Mouse (Mus musculus) myocyte (in vitro differentiated cells): ENCODE data around the gene Gpx7. TPM values are rescaled to one million over a fixed set of nuclear protein-coding genes. Genes with fewer than 3 reads are reported as not detected.

Experiments
- H3K27me3 ChIP-seq: one replicate; pipeline ENCODE4 v1.6.1; 2011; ENCODE audit not compliant: control insufficient read depth, insufficient read depth, insufficient read length
- H3K36me3 ChIP-seq: one replicate; pipeline ENCODE4 v1.6.1; 2011; ENCODE audit not compliant: control insufficient read depth, insufficient read depth
- H3K4me2 ChIP-seq: one replicate; pipeline ENCODE4 v1.6.1; 2011; ENCODE audit warnings: low read depth, control low read depth
- H3K4me3 ChIP-seq: one replicate; pipeline ENCODE4 v1.5.1; 2011; ENCODE audit warnings: mild to moderate bottlenecking, control low read depth, moderate library complexity
- H3K79me2 ChIP-seq: one replicate; pipeline ENCODE4 v1.6.1; 2011; ENCODE audit not compliant: control insufficient read depth, insufficient read depth
- H3ac ChIP-seq: one replicate; pipeline ENCODE4 v1.6.1; 2011; ENCODE audit not compliant: control insufficient read depth, insufficient read length
- CEBPB ChIP-seq: IDR thresholded peaks from 2 replicates; pipeline ENCODE4 v1.6.1; 2011; ENCODE audit warnings: mild to moderate bottlenecking, moderate library complexity; ENCODE audit not compliant: poor library complexity, insufficient read depth, severe bottlenecking
- E2F4 ChIP-seq: IDR thresholded peaks from one replicate; pipeline ENCODE4 v1.6.1; 2011; ENCODE audit warnings: mild to moderate bottlenecking, control low read depth, moderate library complexity; ENCODE audit not compliant: insufficient read depth
- MAX ChIP-seq: IDR thresholded peaks from one replicate; pipeline ENCODE4 v1.6.1; 2011; ENCODE audit warnings: low read depth, mild to moderate bottlenecking, control low read depth
- MYOD1 ChIP-seq, 3 experiments: IDR thresholded peaks; one replicate each; pipeline ENCODE4 v1.6.1; 2011; ENCODE audit warnings: control low read depth in 2 of 3, low read depth in 2 of 3, mild to moderate bottlenecking in 2 of 3, moderate library complexity in 1 of 3; ENCODE audit not compliant: insufficient read length in 2 of 3, control insufficient read depth in 1 of 3
- MYOG ChIP-seq, 3 experiments: IDR thresholded peaks; one replicate each; pipeline ENCODE4 v1.6.1; 2011; ENCODE audit warnings: control low read depth in 2 of 3, low read depth in 2 of 3, mild to moderate bottlenecking in 2 of 3; ENCODE audit not compliant: insufficient read length in 2 of 3, control insufficient read depth in 1 of 3, insufficient read depth in 1 of 3
- POLR2A ChIP-seq: IDR thresholded peaks from one replicate; pipeline ENCODE4 v1.6.1; 2011; ENCODE audit warnings: low read depth, mild to moderate bottlenecking, control low read depth, moderate library complexity; ENCODE audit not compliant: insufficient read length
- POLR2AphosphoS2 ChIP-seq: IDR thresholded peaks from one replicate; pipeline ENCODE4 v1.6.1; 2011; ENCODE audit warnings: low read depth, control low read depth; ENCODE audit not compliant: insufficient read length
- REST ChIP-seq: IDR thresholded peaks from one replicate; pipeline ENCODE4 v1.6.1; 2011; ENCODE audit warnings: mild to moderate bottlenecking, control low read depth, moderate library complexity; ENCODE audit not compliant: insufficient read depth, insufficient read length
- SRF ChIP-seq: IDR thresholded peaks from one replicate; pipeline ENCODE4 v1.6.1; 2011; ENCODE audit warnings: low read depth; ENCODE audit not compliant: control insufficient read depth, insufficient read length
- TCF12 ChIP-seq: IDR thresholded peaks from one replicate; pipeline ENCODE4 v1.6.1; 2011; ENCODE audit warnings: mild to moderate bottlenecking, control low read depth; ENCODE audit not compliant: poor library complexity, insufficient read depth, severe bottlenecking
- TCF3 ChIP-seq: IDR thresholded peaks from one replicate; pipeline ENCODE4 v1.6.1; 2011; ENCODE audit warnings: low read depth, control low read depth; ENCODE audit not compliant: insufficient read length
- USF1 ChIP-seq: IDR thresholded peaks from one replicate; pipeline ENCODE4 v1.6.1; 2011; ENCODE audit warnings: low read depth, mild to moderate bottlenecking, control low read depth, moderate library complexity
- polyA plus RNA-seq: library from polyadenylated mRNA; unstranded; fragments of >200 nt; fragmentation: generic; extraction: Trizol; gene quantifications from one replicate; pipeline ENCODE4 v1.2.1, GENCODE M21; 2012; ENCODE audit warnings: missing spikeins

Gene Gpx7
- polyA plus RNA-seq, 1 experiment = 0.34 TPM

GRCm38 (mm10) chr4:108364111-108364476 is 42.7 kb downstream of the Gpx7 start:
- Histone ChIP-seq H3ac (no peak overlapping the region), H3K4me3 (no peak overlapping the region), H3K79me2 (no peaks in the 10 kb centered on the region), H3K4me2 (peak overlapping the region; percentile 56), H3K27me3 (no peaks in the 10 kb centered on the region), H3K36me3 (no peaks in the 10 kb centered on the region)
- no peak for TF ChIP-seq TCF3
- TF ChIP-seq MAX = no peak
- TF ChIP-seq CEBPB = no peak
- no peak for TF ChIP-seq POLR2A
- no peak for TF ChIP-seq MYOG (IDR thresholded peaks at IDR 0.05; ENCODE audit: control insufficient read depth in 1 of 3, insufficient read depth in 1 of 3, insufficient read length in 2 of 3, low read depth in 2 of 3)
- TF ChIP-seq USF1 = no peak
- TF ChIP-seq TCF12 = no peak
- TF ChIP-seq E2F4 = no peak
- no peak for TF ChIP-seq SRF
- no peak for TF ChIP-seq MYOD1 (IDR thresholded peaks at IDR 0.05; ENCODE audit: control insufficient read depth in 1 of 3, insufficient read length in 2 of 3, low read depth in 2 of 3)
- TF ChIP-seq REST = no peak
- no peak for TF ChIP-seq POLR2AphosphoS2

- no peak overlapping the region for H3K4me3 ChIP-seq
- no peaks in the 10 kb centered on the region for H3K79me2 ChIP-seq
- TF ChIP-seq MYOD1 (IDR thresholded peaks at IDR 0.05; ENCODE audit: control insufficient read depth in 1 of 3, insufficient read length in 2 of 3, low read depth in 2 of 3) = peak in 1 of 3 experiments; percentile 33
- TF ChIP-seq CEBPB = peak; percentile 54; the same call in 1 of the 2 replicates
- no peak for TF ChIP-seq REST
- H3K27me3 ChIP-seq = no peaks in the 10 kb centered on the region
- no peaks in the 10 kb centered on the region for H3K36me3 ChIP-seq
- peak overlapping the region; percentile 56 for H3K4me2 ChIP-seq
- no peak overlapping the region for H3ac ChIP-seq
Observed at GRCm38 (mm10) chr4:108363355-108364110, 43.2 kb downstream of the Gpx7 start.

- Histone ChIP-seq H3K4me3 (no peak overlapping the region), H3ac (no peak overlapping the region), H3K79me2 (no peaks in the 10 kb centered on the region), H3K4me2 (peak overlapping the region; percentile 56), H3K36me3 (no peaks in the 10 kb centered on the region), H3K27me3 (no peaks in the 10 kb centered on the region)
- no peak for TF ChIP-seq CEBPB
- TF ChIP-seq MYOG (IDR thresholded peaks at IDR 0.05; ENCODE audit: control insufficient read depth in 1 of 3, insufficient read depth in 1 of 3, insufficient read length in 2 of 3, low read depth in 2 of 3) = peak in 1 of 3 experiments; percentile 42
Observed at GRCm38 (mm10) chr4:108362321-108363261, 44.2 kb downstream of the Gpx7 start.

- no peak for TF ChIP-seq POLR2A
- Histone ChIP-seq H3K36me3 (no peaks in the 10 kb centered on the region), H3ac (no peak overlapping the region), H3K4me2 (no peak overlapping the region), H3K4me3 (no peak overlapping the region), H3K27me3 (no peaks in the 10 kb centered on the region), H3K79me2 (no peaks in the 10 kb centered on the region)
Observed at GRCm38 (mm10) chr4:108360136-108361055, 46.4 kb downstream of the Gpx7 start.

- no peaks in the 10 kb centered on the region for H3K79me2 ChIP-seq
- H3K27me3 ChIP-seq = no peaks in the 10 kb centered on the region
- H3K4me2 ChIP-seq = no peak overlapping the region
- TF ChIP-seq POLR2A (no peak), REST (no peak), SRF (no peak), MYOG (IDR thresholded peaks at IDR 0.05; ENCODE audit: control insufficient read depth in 1 of 3, insufficient read depth in 1 of 3, insufficient read length in 2 of 3, low read depth in 2 of 3) (no peak)
- no peak overlapping the region for H3ac ChIP-seq
- H3K4me3 ChIP-seq = no peak overlapping the region
- H3K36me3 ChIP-seq = no peaks in the 10 kb centered on the region
Observed at GRCm38 (mm10) chr4:108358498-108358897, 48.3 kb downstream of the Gpx7 start.
